Mouse (Mus musculus): Measurements from ENCODE around the gene Hist1h2ah. TPM values are rescaled to one million over a fixed set of nuclear protein-coding genes. Genes with fewer than 3 reads are reported as not detected.

Hist1h2ah gene
- polyA plus RNA-seq, 1 experiment from 2014 or later: not detected

GRCm38 (mm10) chr13:21996840-21997185 is 38.6 kb downstream of the Hist1h2ah start:
- Histone ChIP-seq H3K4me3 (ENCODE audit: low read depth, low read length) (0 out of 2 replicates have a peak overlapping the region, but pooled peaks have one; percentile 3), H3K9ac (ENCODE audit: low read length) (no peak overlapping the region), H3K4me2 (replicated peaks; ENCODE audit: low read depth) (no peak overlapping the region; the same call in 1 of the 2 replicates), H3K36me3 (ENCODE audit: control insufficient read depth, insufficient read depth, low read length) (no peaks in the 10 kb centered on the region), H3K4me1 (replicated peaks; ENCODE audit: control insufficient read depth, insufficient read depth) (no peaks in the 10 kb centered on the region), H3K27ac (replicated peaks) (no peak overlapping the region), H3K27me3 (ENCODE audit: control insufficient read depth, insufficient read depth, low read length) (peaks cover 17% of the 10 kb centered on the region; the same call in 1 of the 2 replicates), H3K9me3 (ENCODE audit: control insufficient read depth, low read length) (no peaks in the 10 kb centered on the region)
- 3% methylated on average over 13 of the region's 13 CpGs for WGBS
- ATAC-seq (ENCODE audit: low FRiP score, low TSS enrichment) (no peak), DNase-seq (ENCODE audit: low spot score) (no peak)
- TF ChIP-seq CTCF (IDR thresholded peaks at IDR 0.05; ENCODE audit: low read depth) (no peak), EP300 (optimal IDR thresholded peaks at IDR 0.05) (no peak)

- Histone ChIP-seq H3K4me3 (ENCODE audit: low read depth, low read length) (peak overlapping the region; percentile 25; the same call in 1 of the 2 replicates), H3K4me2 (replicated peaks; ENCODE audit: low read depth) (no peak overlapping the region; the same call in none of the 2 replicates), H3K27ac (replicated peaks) (no peak overlapping the region), H3K9me3 (ENCODE audit: control insufficient read depth, low read length) (0 out of 2 replicates have a peak, but pooled peaks cover under 1% of the 10 kb centered on the region), H3K36me3 (ENCODE audit: control insufficient read depth, insufficient read depth, low read length) (no peaks in the 10 kb centered on the region), H3K4me1 (replicated peaks; ENCODE audit: control insufficient read depth, insufficient read depth) (no peaks in the 10 kb centered on the region), H3K9ac (ENCODE audit: low read length) (no peak overlapping the region), H3K27me3 (ENCODE audit: control insufficient read depth, insufficient read depth, low read length) (peaks cover 17% of the 10 kb centered on the region; the same call in 1 of the 2 replicates)
- no peak for ATAC-seq (ENCODE audit: low FRiP score, low TSS enrichment)
- TF ChIP-seq EP300 (optimal IDR thresholded peaks at IDR 0.05) (no peak), CTCF (IDR thresholded peaks at IDR 0.05; ENCODE audit: low read depth) (no peak)
- no peak for DNase-seq (ENCODE audit: low spot score)
- WGBS: 9% methylated on average over 12 of the region's 12 CpGs
These were observed 39.1 kb downstream of the Hist1h2ah start for GRCm38 (mm10) chr13:21996101-21996839.

GRCm38 (mm10) chr13:21995331-21995914 is 39.9 kb downstream of the Hist1h2ah start:
- peak; percentile 39; the same call in 1 of the 2 replicates for TF ChIP-seq CTCF (IDR thresholded peaks at IDR 0.05; ENCODE audit: low read depth)
- no peak for TF ChIP-seq EP300 (optimal IDR thresholded peaks at IDR 0.05)
- Histone ChIP-seq H3K36me3 (ENCODE audit: control insufficient read depth, insufficient read depth, low read length) (no peaks in the 10 kb centered on the region), H3K9me3 (ENCODE audit: control insufficient read depth, low read length) (0 out of 2 replicates have a peak, but pooled peaks cover 3% of the 10 kb centered on the region), H3K9ac (ENCODE audit: low read length) (no peak overlapping the region), H3K27ac (replicated peaks) (no peak overlapping the region), H3K4me1 (replicated peaks; ENCODE audit: control insufficient read depth, insufficient read depth) (no peaks in the 10 kb centered on the region), H3K27me3 (ENCODE audit: control insufficient read depth, insufficient read depth, low read length) (peaks cover 17% of the 10 kb centered on the region; the same call in 1 of the 2 replicates), H3K4me3 (ENCODE audit: low read depth, low read length) (peak overlapping the region; percentile 25), H3K4me2 (replicated peaks; ENCODE audit: low read depth) (peak overlapping the region; percentile 47)
- ATAC-seq (ENCODE audit: low FRiP score, low TSS enrichment) (peak; percentile 42; the same call in 1 of the 2 replicates), DNase-seq (ENCODE audit: low spot score) (peak; percentile 56)
- 2% methylated on average over 21 of the region's 21 CpGs for WGBS

- H3K9ac ChIP-seq (ENCODE audit: low read length): no peak overlapping the region
- TF ChIP-seq EP300 (optimal IDR thresholded peaks at IDR 0.05) (no peak), CTCF (IDR thresholded peaks at IDR 0.05; ENCODE audit: low read depth) (no peak)
These were observed 40.5 kb downstream of the Hist1h2ah start for GRCm38 (mm10) chr13:21994896-21995295.

GRCm38 (mm10) chr13:21993957-21994738 is 41.2 kb downstream of the Hist1h2ah start:
- DNase-seq (ENCODE audit: low spot score) (no peak), ATAC-seq (ENCODE audit: low FRiP score, low TSS enrichment) (no peak)
- H3K4me2 ChIP-seq (replicated peaks; ENCODE audit: low read depth): no peak overlapping the region
- H3K27me3 ChIP-seq (ENCODE audit: control insufficient read depth, insufficient read depth, low read length): peaks cover 17% of the 10 kb centered on the region; the same call in 1 of the 2 replicates
- H3K27ac ChIP-seq (replicated peaks): no peak overlapping the region
- no peaks in the 10 kb centered on the region for H3K36me3 ChIP-seq (ENCODE audit: control insufficient read depth, insufficient read depth, low read length)
- TF ChIP-seq EP300 (optimal IDR thresholded peaks at IDR 0.05) (no peak), CTCF (IDR thresholded peaks at IDR 0.05; ENCODE audit: low read depth) (no peak)
- 0 out of 2 replicates have a peak, but pooled peaks cover 3% of the 10 kb centered on the region for H3K9me3 ChIP-seq (ENCODE audit: control insufficient read depth, low read length)
- 9% methylated on average over 22 of the region's 22 CpGs for WGBS
- no peak overlapping the region for H3K4me3 ChIP-seq (ENCODE audit: low read depth, low read length)
- no peaks in the 10 kb centered on the region for H3K4me1 ChIP-seq (replicated peaks; ENCODE audit: control insufficient read depth, insufficient read depth)
- H3K9ac ChIP-seq (ENCODE audit: low read length): no peak overlapping the region

More at GRCm38 (mm10) chr13:21994896-21995295, 40.5 kb downstream of the Hist1h2ah start:
- ATAC-seq (ENCODE audit: low FRiP score, low TSS enrichment) (no peak), DNase-seq (ENCODE audit: low spot score) (no peak)
- Histone ChIP-seq H3K4me3 (ENCODE audit: low read depth, low read length) (peak overlapping the region; percentile 25), H3K9me3 (ENCODE audit: control insufficient read depth, low read length) (0 out of 2 replicates have a peak, but pooled peaks cover 3% of the 10 kb centered on the region), H3K36me3 (ENCODE audit: control insufficient read depth, insufficient read depth, low read length) (no peaks in the 10 kb centered on the region), H3K27ac (replicated peaks) (no peak overlapping the region), H3K4me1 (replicated peaks; ENCODE audit: control insufficient read depth, insufficient read depth) (no peaks in the 10 kb centered on the region), H3K27me3 (ENCODE audit: control insufficient read depth, insufficient read depth, low read length) (peaks cover 17% of the 10 kb centered on the region; the same call in 1 of the 2 replicates), H3K4me2 (replicated peaks; ENCODE audit: low read depth) (peak overlapping the region; percentile 47)
- whole genome bisulfite sequencing: 9% methylated on average over 8 of the region's 8 CpGs
